Mouse (Mus musculus) adrenal gland, postnatal 14 days (tissue): Measurements from ENCODE around the gene Tmem256. TPM values are rescaled to one million over a fixed set of nuclear protein-coding genes. Genes with fewer than 3 reads are reported as not detected.
A peak's percentile ranks its signal among the peaks of the same experiment; 100 is the strongest.
"Not testable (repeated sequence)": the region's sequence is repeated elsewhere in the genome, so short reads cannot be mapped to it uniquely, and the experiment has no call there.

Experiments used
- DNase-seq: peaks from one replicate; pipeline ENCODE4 v3.0.0; 2021; ENCODE audit warnings: mixed read lengths
- total RNA-seq: library from RNA; stranded (reverse); gene quantifications from 2 replicates; pipeline ENCODE4 v1.2.3, GENCODE M21; 2021

The Tmem256 gene
- total RNA-seq, 1 experiment from 2014 or later, result 128 TPM

DNA sequence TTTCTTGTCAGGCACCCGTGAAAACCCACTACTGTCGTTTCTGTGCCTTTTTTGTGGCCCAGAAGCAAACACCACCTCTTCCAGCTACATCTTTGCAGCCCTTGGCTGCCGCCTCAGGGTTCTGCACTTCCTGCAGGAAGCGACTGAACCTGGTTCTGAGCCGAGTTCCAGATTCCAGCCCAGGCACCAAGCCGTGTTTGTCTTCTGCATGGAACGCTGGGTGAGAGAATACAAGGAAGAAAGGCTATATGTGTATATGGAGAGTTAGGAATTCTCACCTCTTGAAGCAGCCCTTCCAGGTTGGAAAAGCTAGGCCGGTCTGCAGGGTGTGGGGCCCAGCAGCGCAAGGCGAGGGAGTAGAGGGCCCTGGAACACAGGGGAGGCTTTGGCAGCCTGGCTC is 16.4 kb downstream of the Tmem256 start:
- no peak for DNase-seq

DNA sequence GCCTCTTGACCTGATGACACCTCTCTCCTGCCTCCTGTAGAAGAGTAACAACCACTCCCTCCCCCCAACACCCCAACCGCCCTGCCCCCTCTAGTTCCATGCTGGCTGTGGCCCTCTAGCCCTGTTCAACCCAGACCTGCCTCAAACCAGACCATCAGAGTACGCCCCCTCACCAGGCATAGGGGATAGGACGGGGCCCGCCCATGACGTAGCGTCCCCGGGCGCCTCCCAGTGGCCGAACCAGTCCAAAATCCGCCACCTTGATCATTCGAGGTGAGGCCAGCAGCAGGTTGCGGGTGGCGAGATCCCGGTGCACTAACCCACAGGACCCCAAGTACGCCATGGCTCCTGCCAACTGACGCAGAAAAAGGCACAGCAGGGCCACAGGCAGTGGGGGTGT is 17.0 kb downstream of the Tmem256 start:
- DNase-seq, result peak; percentile 73

DNA sequence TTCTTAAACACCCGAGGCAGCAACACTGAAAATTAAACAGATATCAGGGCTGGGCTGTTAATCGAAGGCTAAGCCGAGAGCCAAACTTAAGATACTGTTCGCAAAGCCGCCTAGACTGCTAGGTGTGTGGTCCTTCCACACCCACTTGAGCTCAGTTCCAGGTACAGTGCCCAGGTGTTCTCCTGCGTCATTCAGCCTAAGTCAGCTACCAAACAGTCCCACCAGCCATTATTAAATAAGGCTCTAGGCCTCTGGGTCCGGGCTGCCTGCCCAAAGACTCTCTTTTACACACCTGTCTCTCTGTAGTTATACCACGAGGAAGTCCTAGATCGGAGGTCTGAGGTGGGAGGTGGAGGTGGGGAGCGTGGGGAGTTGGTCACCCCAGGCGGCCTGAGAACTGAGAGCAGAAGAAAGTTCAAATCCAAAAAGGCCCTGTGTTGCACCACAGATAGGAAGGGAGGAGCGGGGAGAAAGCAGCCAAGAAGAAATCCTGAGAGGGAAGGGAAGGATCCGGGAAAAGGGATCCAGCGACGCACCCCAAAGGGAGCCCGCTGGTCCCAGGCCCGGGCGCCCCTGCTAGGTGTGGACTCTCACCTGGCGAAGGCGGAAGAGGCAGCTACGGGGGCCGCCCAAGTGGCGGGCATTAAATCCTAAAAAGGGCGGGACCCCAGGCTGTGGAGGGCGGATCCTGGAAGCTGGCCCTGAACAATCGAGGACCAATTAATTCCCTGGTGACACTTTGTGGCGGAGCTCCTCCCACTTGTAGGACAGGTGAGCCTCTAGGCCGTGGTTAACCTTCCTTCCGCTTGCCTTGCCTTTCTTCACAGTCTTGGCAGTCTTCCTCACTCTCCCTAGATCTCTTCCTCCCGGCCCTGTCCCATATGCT is 20.0 kb downstream of the Tmem256 start, which contains the start of gene Tnk1:
TSS of gene Tnk1 (minus strand) at position 618 of the 886 bp plus-strand sequence.
- DNase-seq, result no peak

DNA sequence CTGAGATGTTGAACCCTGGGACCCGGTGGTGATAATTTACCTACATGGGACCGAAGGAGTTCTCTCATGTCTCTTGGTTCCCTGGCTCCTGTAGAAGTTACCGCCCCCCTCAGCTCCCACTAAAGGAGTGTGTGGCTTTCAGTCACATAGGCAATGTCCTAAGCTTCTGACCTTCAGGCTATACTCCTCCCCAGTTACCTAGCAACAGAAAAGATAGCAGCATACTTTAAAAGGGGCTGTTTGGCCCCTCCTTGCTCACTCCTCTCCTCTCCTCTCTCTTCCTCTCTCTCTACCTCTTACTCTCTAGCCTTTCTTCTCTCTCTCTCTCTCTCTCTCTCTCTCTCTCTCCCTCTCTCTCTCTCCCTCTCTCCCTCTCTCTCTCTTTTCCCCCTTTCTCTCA is 25.4 kb downstream of the Tmem256 start:
- DNase-seq, result not testable (repeated sequence)

DNA sequence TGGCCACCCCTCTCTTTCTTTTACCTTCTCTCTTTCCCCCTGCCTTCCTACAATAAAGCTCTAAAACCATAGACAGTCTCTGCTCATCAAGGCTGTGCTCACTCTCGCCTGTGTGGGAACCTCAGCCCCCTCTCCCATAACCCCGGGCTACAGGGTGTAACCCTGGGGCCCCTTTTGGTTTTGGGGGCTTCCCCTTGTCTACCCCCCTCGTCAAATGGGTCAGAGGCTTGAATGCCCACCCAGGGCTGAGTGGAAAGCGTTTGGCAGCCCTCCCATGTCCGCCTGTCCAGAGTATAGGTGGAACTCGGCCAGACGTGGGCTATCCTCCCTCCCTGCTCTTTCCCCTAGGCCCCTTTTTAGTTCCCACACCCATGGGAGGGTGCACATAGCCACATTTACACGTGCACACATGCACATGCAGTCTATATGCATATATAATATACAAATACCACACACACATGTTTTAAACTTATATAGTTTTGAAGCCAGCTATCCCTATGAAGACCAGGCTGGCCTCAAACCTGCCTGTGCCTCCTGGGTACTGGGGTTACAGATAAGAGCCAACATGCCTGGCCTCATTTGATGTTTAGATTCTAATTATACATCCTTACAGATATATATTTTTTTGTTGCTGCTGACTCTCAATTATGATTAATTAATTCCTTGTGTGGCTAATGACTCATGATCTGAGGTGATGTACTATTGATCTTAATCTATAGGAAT is 26.0 kb downstream of the Tmem256 start:
- no peak for DNase-seq

DNA sequence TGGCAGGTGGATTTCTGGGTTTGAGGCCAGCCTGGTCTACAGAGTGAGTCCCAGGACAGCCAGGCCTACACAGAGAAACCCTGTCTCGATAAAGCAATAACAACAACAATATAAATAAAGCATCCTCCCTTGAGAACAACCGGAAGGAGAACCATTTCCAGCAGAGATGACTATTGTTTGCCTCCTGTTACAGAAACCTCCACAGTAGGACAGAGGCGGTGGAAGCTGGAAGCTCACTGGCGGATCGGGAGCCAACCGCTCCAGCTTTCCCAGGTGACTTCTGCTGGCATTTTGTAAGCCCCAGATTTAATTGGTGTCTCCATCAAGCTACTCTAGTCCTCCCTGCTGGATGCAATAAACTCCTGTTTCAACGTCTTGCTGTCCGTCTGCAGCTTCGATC is 27.2 kb downstream of the Tmem256 start:
- DNase-seq, result no peak

DNA sequence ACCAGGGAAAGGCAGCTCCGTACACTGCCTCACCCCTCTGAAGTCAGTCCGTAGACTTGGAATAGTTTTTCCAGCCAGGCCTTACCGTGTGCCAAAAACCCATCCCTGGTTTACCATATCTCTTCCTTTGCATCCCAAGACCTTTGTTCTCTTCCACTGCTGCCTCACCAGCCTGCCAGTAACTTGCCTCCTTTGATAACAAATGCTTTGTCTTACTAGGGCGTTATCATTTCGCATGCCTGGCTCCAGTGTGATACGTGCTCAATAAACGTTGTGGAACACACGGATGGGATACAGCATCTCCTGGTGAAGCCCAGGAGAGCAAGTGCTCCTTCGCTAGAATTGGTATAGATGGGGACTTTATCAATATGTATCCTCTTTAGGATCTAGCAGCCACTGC is 29.0 kb downstream of the Tmem256 start:
- no peak for DNase-seq

DNA sequence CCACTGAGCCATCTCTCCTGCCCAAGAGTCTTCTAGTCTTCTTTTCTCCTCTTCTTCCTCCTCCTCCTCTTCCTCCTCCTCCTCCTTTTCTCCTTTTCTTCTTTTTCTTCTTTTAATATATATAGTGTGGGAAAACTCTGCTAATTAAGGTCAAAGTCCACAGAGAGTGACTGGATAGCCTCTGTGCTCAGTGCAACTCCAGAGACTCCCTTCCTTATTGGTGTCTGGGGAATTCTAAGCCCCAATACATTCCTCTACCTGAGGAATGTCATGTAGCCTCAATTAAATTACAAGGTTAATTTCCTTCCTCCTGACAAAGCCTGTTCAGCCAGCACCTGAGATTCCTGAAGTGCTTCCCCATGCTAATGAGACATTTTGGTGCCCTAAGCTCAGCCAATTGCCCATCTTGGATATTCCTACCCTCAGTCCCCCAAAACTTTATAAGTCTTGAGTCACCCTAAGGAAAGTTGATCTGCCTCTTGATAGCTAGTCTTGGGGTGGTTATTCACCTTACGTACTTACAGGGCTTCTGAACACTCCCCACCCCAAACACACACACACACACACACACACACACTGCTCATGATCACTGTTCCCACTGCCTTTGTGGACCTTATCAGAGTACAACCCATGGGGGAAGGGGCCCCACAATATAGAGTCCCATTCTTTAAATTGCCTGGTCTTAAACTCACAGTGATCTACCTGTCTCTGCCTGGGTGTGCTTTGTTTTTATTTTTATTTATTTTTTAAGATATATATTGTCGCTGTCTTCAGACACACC is 32.2 kb downstream of the Tmem256 start:
- no peak for DNase-seq

DNA sequence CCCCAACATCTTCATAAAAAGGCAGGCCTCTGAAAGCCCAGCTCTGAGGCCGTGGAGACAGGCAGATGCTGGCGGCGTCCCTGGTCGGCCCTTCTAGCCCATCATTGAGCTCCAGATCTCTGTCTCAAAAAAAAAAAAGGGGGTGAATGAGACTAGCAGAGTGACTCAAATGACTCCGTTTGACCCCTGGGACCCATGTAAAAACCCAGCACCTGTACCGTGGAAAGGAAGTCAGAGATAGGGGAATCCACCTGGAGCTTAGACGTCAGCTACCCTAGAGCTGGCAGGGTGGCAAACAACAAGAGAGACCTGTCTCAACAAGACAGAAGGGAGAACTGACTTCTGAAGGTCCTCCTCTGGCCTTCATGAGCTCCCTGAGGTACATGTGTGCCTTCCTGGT is 33.5 kb downstream of the Tmem256 start:
- DNase-seq, result no peak

DNA sequence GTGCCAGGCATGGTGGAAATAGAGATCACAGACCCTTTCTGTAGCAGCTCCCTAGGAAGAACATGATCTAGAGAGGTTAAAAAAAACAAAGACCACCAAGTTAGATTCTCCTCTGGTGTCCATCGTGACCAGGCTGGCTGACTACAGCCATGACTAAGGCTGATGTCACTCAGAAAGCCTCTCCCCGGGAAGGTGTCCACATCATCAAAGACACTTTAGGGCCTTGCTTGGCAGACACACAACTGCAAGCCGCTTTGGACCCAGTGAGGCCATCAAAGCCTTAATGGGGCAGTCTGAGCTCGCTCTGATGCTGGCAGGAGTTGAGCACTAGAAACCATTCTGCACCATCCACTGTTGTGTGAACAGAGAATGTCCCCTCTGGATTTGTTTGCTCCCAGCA is 34.1 kb downstream of the Tmem256 start:
- no peak for DNase-seq

DNA sequence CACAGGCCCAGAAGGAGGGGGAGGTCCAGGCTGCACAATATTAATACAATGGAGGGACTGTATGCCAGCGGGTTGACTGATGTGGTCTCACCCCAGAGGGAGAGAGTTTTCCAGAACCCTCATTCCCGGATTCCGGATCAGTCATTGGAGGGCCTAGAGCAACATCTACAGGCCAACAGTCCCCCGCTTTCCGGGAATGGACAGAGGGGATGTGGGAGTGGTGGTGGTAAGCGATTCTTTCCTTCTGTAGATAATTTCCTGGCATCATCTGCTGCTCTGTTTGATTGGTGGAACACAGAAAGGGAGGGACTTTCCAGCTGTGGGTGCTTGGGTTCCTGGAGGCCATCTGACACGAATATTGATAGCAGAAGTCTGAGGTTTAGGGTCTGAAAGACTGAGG is 37.9 kb downstream of the Tmem256 start:
- DNase-seq, result no peak

DNA sequence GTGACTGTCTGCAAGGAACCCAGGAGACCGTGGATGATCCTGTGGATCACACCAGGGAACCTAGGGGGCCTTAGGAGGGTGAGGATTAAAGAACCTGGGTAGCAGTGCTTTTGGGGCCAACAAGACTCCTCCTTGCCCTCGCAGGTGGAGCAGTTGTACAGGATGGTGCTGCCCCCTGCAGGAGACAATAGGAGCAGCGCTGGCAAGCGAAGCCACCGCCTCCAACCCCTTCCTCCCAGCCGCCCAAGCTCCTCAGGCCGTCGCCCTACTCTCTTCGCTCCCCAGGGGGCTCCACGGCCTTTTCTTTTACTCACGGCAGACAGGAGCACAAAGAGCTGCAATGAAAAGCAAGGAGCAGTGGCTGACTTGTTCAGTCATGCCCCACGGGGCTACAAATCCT is 38.6 kb downstream of the Tmem256 start:
- peak; percentile 92 for DNase-seq

DNA sequence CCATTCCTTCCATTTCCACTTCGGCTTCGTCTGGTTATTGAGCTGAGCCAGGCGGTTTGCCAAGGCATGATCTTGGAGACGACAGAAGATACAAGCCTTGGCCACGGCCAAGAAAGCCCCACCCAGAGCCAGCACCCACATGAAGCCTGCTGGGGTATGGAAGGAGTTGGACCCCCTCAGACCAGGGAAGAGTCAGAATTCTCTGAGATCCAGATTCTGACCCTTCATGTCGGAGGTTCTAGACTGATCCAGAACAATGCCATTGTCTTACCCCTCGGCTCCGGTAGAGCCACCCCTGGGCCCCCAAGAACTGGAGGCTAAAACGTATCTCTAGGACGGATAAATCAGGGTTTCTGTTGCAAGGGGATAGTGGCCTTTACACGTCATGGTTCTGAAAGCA is 39.6 kb downstream of the Tmem256 start, which contains the start of gene Tmem95:
TSS of gene Tmem95 (minus strand) at position 141 of the 400 bp plus-strand sequence.
- DNase-seq, result no peak

DNA sequence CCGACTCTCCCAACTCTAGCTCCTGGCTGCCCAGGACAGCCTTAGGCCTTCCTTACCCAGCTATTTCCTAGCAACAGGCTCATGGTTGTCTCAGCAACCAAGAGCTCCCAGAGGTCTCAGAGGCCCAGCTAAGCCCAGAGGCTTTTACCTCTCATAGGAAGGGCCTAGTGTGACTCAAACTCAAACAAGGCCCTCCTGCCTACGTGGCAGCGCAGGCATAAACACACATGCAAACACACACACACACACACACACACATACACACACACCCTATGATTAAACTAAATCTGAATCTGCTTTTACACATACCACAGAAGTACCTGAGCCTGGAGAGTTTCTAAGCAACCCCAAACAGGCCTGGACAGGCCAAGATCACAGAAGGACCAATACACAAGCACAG is 40.1 kb downstream of the Tmem256 start:
- DNase-seq, result no peak

DNA sequence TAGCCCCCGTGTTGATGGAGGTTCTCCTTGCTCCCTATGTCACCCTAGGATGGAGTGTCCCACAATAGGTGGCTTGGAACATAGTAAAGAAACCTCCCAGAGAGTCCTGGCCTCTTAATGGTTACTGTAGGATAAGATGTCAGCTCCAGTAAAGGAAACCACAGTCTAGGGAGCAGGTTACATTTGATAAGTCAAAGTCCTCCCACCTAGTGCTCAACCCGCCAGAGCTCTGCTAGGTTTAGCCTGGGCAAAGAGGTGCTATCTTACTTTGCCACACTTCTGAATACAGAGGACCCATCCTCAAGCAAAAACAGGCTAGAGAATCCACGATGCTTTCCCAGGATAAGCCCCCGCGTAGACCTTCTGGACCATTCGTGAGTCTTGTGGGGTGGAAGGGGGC is 40.6 kb downstream of the Tmem256 start:
- no peak for DNase-seq

DNA sequence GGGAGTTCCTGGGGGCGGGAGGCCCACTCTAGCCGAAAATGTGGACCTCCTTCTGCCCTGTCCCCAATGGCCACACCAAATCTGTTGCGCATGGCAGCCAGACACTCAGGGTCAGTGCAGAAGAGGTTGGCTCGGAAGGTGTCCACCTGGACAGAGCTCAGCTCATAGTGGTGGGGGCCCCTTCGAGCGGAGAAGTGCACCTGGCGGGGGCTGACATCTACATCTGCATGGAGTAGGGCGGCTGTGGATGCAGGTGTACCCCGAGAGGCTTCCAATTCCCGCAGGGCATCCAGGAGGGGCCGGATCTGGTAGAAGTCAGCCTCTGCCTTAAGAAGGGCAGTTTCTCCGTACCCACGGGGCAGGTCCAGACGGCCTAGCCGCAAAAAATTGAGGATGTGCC is 41.4 kb downstream of the Tmem256 start:
- DNase-seq, result no peak

DNA sequence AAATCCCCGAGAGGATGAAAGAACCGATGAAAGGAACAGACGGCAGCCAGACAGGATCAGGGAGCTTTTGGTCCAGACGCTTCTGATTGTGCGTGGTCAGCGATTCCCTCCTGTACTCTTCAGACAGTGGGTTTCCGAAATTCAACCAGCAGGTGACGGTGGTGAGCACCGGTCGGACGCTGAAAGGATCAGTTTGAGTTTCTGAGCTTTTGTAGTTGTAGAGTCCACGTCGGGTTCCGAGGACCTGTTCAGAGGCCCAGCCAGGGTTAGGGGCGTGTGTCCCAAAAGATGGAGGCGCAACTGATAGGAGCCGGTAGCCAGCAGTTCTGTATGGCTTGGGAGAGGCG is 42.2 kb downstream of the Tmem256 start:
- DNase-seq, result peak; percentile 81

DNA sequence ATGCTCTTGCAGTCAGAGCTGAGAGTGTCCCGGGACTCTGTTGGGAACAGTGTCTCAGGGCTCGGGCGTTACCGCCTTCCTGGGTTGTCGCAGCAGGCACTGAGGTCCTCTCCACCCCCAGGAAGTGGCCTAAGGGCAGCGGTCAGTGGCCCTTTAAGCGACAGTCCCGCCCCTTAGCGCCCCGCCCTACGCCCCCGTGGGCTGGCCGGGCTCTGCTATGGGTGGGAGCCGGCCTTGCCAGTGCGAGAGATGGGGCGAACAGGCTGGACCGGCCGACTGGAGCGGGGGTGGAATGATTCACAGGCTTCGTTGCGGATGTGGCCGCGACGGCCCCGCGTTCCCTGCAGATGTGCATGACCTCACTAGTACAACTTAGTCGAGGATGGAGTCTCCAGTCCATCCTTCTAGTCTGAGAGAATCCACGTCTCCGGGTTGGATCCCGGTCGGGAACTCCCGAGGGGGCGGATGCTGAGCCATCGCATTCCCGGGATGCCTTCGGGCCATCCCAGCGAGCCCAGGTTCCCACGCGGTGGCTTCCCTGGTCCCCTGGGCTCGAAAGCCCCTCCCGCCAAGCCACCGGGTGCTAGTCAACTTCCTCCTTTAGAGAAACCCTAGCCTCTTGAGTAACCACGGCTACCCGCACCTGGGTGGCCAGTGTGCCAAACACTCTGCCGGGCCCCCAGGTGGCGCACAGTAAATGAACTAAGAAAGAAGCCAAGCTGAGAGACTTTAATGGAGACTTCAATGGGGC is 42.7 kb downstream of the Tmem256 start, which contains the start of gene Kctd11:
TSS of gene Kctd11 (minus strand) at position 554 of the 751 bp plus-strand sequence.
- peak; percentile 93 for DNase-seq

DNA sequence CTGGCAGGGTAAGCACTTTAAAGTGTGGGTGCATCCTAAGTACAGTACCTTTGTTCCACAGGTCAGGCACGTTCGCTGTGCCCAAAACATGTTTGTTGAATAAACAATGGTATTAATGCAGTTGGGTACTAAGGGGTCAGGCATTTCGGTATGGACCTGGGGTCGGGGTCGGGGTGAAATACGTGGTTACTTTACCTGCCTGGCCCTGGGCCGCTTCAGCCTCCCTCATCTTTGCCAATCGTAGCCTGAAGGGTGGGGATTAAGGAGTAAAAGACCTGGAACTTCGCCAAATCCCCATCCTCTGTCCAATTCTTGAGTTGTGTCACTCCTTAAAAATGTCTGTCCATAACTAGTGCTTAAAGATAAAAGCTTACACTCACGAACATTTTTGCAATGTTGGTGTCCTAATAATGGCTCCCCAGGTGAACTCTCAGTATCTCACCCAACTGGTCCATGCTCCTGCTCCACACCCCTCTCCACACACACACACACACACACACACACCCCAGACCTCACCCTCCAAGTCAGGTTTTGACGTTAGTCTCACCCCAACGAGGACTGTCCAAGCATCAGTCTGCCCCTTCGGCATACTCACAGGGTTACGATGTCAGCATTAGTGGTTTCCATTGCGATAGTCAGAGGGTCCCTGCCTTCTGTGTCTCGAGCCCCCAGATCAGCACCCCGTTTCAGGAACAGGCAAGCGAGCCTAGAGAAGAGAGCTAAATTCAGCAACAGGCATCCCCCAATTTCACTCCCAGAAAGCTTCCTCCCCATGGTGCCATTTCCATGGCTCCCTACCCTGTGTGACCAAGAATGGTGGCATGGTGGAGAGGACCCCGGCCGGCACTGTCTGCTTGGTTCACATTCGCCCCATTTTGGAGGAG is 43.7 kb downstream of the Tmem256 start:
- no peak for DNase-seq

DNA sequence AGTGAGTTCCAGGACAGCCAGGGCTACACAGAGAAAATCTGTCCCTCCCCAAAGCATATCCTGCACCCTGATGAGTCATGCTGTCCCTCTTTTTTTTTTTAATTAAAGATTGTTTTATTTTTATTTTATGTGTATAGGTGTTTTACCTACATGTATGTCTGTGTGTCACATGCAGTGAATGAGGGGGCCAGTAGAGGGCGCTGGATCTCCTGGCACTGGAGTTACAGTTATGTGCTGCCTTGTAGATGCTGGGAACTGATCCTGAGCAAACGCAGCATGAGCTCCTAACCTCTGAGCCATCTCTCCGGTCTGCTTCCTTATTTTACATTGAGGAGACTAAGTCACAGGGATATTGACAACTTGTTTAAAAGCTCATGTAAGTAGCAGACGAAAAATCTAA is 44.8 kb downstream of the Tmem256 start:
- no peak for DNase-seq
